ENCODE assay signal across 10 mouse cellular contexts in the genomic region with DNA sequence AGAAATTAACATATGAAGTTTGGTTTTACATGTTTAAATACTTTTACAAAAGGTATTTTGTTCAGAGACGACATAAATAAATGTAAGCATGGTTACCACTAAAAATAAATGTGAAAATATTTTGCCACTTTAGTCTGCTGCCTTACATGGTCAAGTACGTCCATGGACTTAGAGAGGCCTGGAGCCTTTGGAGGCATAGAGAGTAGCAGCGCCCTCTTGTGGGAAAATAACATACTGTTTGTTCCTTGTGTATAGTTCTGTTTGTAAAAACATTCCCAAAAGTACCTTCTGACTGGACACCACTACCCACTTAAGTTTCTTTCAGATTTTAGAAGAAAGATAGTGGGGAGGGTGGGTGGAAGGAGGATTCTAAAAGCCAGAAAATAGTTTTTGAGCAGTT. TPM values are rescaled to one million over a fixed set of nuclear protein-coding genes. Genes with fewer than 3 reads are reported as not detected.
A peak's percentile ranks its signal among the peaks of the same experiment; 100 is the strongest.
DNase-seq lines count a peak whose midpoint lies in the region; ATAC-seq and TF ChIP-seq lines count a peak whose summit lies in the region.
"Had no signal": no experiment of that assay in that cellular context is flagged by ENCODE, and none has a peak within 500 bp of the region (broad histone marks: within the 10 kb centered on the region; RNA-seq: fewer than 3 reads in every experiment).

No protein-coding gene starts in this region.

- in situ Hi-C loops in CH12.LX (cut with MboI; ENCODE audit: low pct_ligation_motif_present, low pct_unique_long_range_greater_than_20kb, low sequenced_read_pairs), result no loop called here

- dilution Hi-C loops in CH12.LX (cut with MboI; ENCODE audit: extremely low pct_ligation_motif_present, extremely low pct_unique_long_range_greater_than_20kb, low sequenced_read_pairs), result no loop called here

- H3K9ac ChIP-seq in CH12.LX (ENCODE audit: insufficient read depth, low read depth), result no peak overlapping the region
- H3K9ac ChIP-seq: heart, embryonic 15.5 days had no signal

- no peak overlapping the region for H3K4me3 ChIP-seq in CH12.LX (replicated peaks in 1 of 3; ENCODE audit: low read depth in 2 of 3, low read length in 2 of 3, poor library complexity in 1 of 3)
- H3K4me3 ChIP-seq: heart, embryonic 15.5 days; megakaryocyte, embryonic 14.5 days had no signal

- TF ChIP-seq RAD21 in CH12.LX (IDR thresholded peaks at IDR 0.05; ENCODE audit: low read depth, low read length), result peak; percentile 29

- ATAC-seq in megakaryocyte, adult 5-6 weeks (ENCODE audit: poor library complexity, severe bottlenecking), result no peak

- H3K27me3 ChIP-seq in CH12.LX (replicated peaks), result no peaks in the 10 kb centered on the region
- H3K27me3 ChIP-seq: heart, embryonic 15.5 days; megakaryocyte, embryonic 14.5 days had no signal

- TF ChIP-seq EP300 in CH12.LX (IDR thresholded peaks at IDR 0.05; ENCODE audit: low read length), result no peak

- no peaks in the 10 kb centered on the region for H3K9me3 ChIP-seq in CH12.LX (replicated peaks; ENCODE audit: low read length)
- H3K9me3 ChIP-seq: heart, embryonic 15.5 days; megakaryocyte, embryonic 14.5 days had no signal

- H3K79me2 ChIP-seq in CH12.LX (replicated peaks; ENCODE audit: control insufficient read depth, extremely low read depth, insufficient read depth, poor library complexity, severe bottlenecking), result peaks cover 4% of the 10 kb centered on the region

- H3K4me1 ChIP-seq in CH12.LX (ENCODE audit: control insufficient read depth in 1 of 2, insufficient read depth in 2 of 2), result peaks cover 2 to 7% of the 10 kb centered on the region in 2 experiments; a peak in 2 of 4 replicates
- H3K4me1 ChIP-seq: heart, embryonic 15.5 days had no signal

- TF ChIP-seq CTCF in CH12.LX (conservative IDR thresholded peaks at IDR 0.05 in 1 of 2, IDR thresholded peaks at IDR 0.05 in 1 of 2; ENCODE audit: low read depth in 2 of 2, low read length in 2 of 2), result peak; percentile 61 to 63

- TF ChIP-seq POLR2A in CH12.LX (IDR thresholded peaks at IDR 0.05; ENCODE audit: low read depth, low read length), result no peak

- DNase-seq in adrenal gland, postnatal 10 days, result peak; percentile 65
- DNase-seq in adrenal gland, postnatal 4 days (ENCODE audit: low spot score in 2 of 2), result no peak
- DNase-seq in layer of hippocampus, adult 11-12 months (ENCODE audit: low spot score), result peak; percentile 52
- no peak for DNase-seq in layer of hippocampus, adult 8-10 months (ENCODE audit: low spot score in 2 of 2)
- peak; percentile 42 for DNase-seq in CH12.LX (ENCODE audit: extremely low read depth)
- peak; percentile 73 to 75 for DNase-seq in cerebellum, postnatal 14 days
- peak; percentile 78 for DNase-seq in lung, postnatal 10 days

- H3K36me3 ChIP-seq in CH12.LX (replicated peaks in 1 of 2; ENCODE audit: control insufficient read depth in 1 of 2, insufficient read depth in 1 of 2, low read length in 1 of 2), result peaks cover 54 to 90% of the 10 kb centered on the region in 2 experiments

- no peak overlapping the region for H3K4me2 ChIP-seq in CH12.LX (ENCODE audit: insufficient read depth, low read depth, poor library complexity, severe bottlenecking)
- H3K4me2 ChIP-seq: heart, embryonic 15.5 days had no signal

- no peak overlapping the region for H3K27ac ChIP-seq in CH12.LX (ENCODE audit: insufficient read depth, low read depth)
- H3K27ac ChIP-seq: heart, embryonic 15.5 days had no signal

TF ChIP-seq in CH12.LX, 34 proteins besides CTCF, POLR2A, EP300 and RAD21:
- TF ChIP-seq KAT2A (IDR thresholded peaks at IDR 0.05; ENCODE audit: insufficient replicate concordance, low read length) (no peak), SMC3 (IDR thresholded peaks at IDR 0.05; ENCODE audit: low read depth, low read length) (0 out of 2 replicates have a peak, but pooled peaks have one; percentile 9), NRF1 (IDR thresholded peaks at IDR 0.05; ENCODE audit: low read depth, low read length) (no peak)

RNA-seq across cellular contexts. Expression of a gene that starts 34.0 kb away (rescaled TPM):
- total RNA-seq in adrenal gland, postnatal 10 days (2021), result 10 to 100 TPM; 67.2 to 67.7 TPM
- 10 to 100 TPM; 75.1 to 81.4 TPM for total RNA-seq in adrenal gland, postnatal 4 days (2021)
- total RNA-seq in layer of hippocampus, adult 8-10 months (2022), result 10 to 100 TPM; 74.6 to 84.8 (median 80.1) TPM
- total RNA-seq in CH12.LX (2012; rRNA removed) (14.9 and 17.8 TPM in 2 replicates), CH12.LX (2014; rRNA removed) (12.7 and 16.2 TPM in 2 replicates)
- 85.7 and 95.6 TPM in 2 replicates for polyA plus RNA-seq in CH12.LX (2012; ENCODE audit: insufficient read length, low read depth)
- total RNA-seq in megakaryocyte, adult 5-6 weeks (2015), result 43.2 and 46.7 TPM in 2 replicates
- 12.6 and 18.2 TPM in 2 replicates for total RNA-seq in megakaryocyte, adult 5-6 weeks (2017)

RNA-seq across cellular contexts. Expression of a gene that starts 52.6 kb away (rescaled TPM):
- 1 to 10 TPM; 6.4 to 8.5 TPM for total RNA-seq in adrenal gland, postnatal 10 days (2021)
- total RNA-seq in adrenal gland, postnatal 4 days (2021), result 10 to 100 TPM in 1 of 2 experiments, 1 to 10 TPM in 1; 9.9 to 10.7 TPM
- total RNA-seq in layer of hippocampus, adult 8-10 months (2022), result 10 to 100 TPM; 30.0 to 35.0 (median 32.2) TPM
- total RNA-seq in CH12.LX (2012; rRNA removed) (not detected in 2 replicates), CH12.LX (2014; rRNA removed) (not detected in 2 replicates)
- polyA plus RNA-seq in CH12.LX (2012; ENCODE audit: insufficient read length, low read depth), result not detected in 2 replicates
- total RNA-seq in megakaryocyte, adult 5-6 weeks (2015), result 0.27 TPM in 1 of 2 replicates, not detected in the other
- total RNA-seq in megakaryocyte, adult 5-6 weeks (2017), result 0.12 and 0.15 TPM in 2 replicates

Comparison
In these comparisons a context has a peak if more than half of its experiments do, and no peak if none do; other contexts are left out.
1. DNase-seq: peak in adrenal gland, postnatal 10 days (single experiment), layer of hippocampus, adult 11-12 months (single experiment), CH12.LX (single experiment), cerebellum, postnatal 14 days (2 of 2) and lung, postnatal 10 days (single experiment); none in adrenal gland, postnatal 4 days (0 of 2) and layer of hippocampus, adult 8-10 months (0 of 2).
2. RNA of a gene that starts 52.6 kb away (total RNA-seq): 30.0 to 35.0 TPM in layer of hippocampus, adult 8-10 months, 9.9 to 10.7 TPM in adrenal gland, postnatal 4 days and 6.4 to 8.5 TPM in adrenal gland, postnatal 10 days; 0.12 to 0.27 TPM in megakaryocyte, adult 5-6 weeks and not detected in CH12.LX; every median in the first group is over 4 times any median in the second.